Mouse (Mus musculus) limb, embryonic 11.5 days (tissue): ENCODE measurements at regions not wholly inside any gene's neighbourhood (a gene's known extent, or its start where the extent isn't known, plus 50 kb on each side); places are given as distances from the start of the nearest gene placed in this dataset.
A peak's percentile ranks its signal among the peaks of the same experiment; 100 is the strongest.

Source experiments
- ATAC-seq: fragments of 200-750 bp; cut with Nextera tagmentation; 2 replicates; pipeline ENCODE4 v1.8.0; 2017; ENCODE audit warnings: low read depth; ENCODE audit not compliant: insufficient number of reproducible peaks, low FRiP score, low TSS enrichment
- DNase-seq: peaks from one replicate; pipeline ENCODE4 v3.0.0-alpha.2; 2015; ENCODE audit warnings: low spot score
- H3K27ac ChIP-seq: fragments of 300-500 bp; sonication (generic); replicated peaks from 2 replicates; pipeline ENCODE4 v1.5.1; 2014; ENCODE audit warnings: low read depth, mild to moderate bottlenecking, low read length
- H3K27me3 ChIP-seq: fragments of 300-500 bp; sonication (generic); 2 replicates; pipeline ENCODE4 v1.6.1; 2014; ENCODE audit warnings: mild to moderate bottlenecking, low read length, mixed read lengths; ENCODE audit not compliant: control insufficient read depth, insufficient read depth
- H3K36me3 ChIP-seq: fragments of 300-500 bp; sonication (generic); 2 replicates; pipeline ENCODE4 v1.6.1; 2014; ENCODE audit warnings: mild to moderate bottlenecking, low read length, moderate library complexity, mixed read lengths; ENCODE audit not compliant: control insufficient read depth, insufficient read depth
- H3K4me1 ChIP-seq: fragments of 300-500 bp; sonication (generic); 2 replicates; pipeline ENCODE4 v1.6.1; 2014; ENCODE audit warnings: low read length, mixed read lengths; ENCODE audit not compliant: control insufficient read depth, insufficient read depth
- H3K4me2 ChIP-seq: fragments of 300-500 bp; sonication (generic); 2 replicates; pipeline ENCODE4 v1.6.1; 2014; ENCODE audit warnings: low read depth, mild to moderate bottlenecking, moderate library complexity; ENCODE audit not compliant: severe bottlenecking
- H3K4me3 ChIP-seq: fragments of 300-500 bp; sonication (generic); 2 replicates; pipeline ENCODE4 v1.5.1; 2014; ENCODE audit warnings: low read depth, low read length
- H3K9ac ChIP-seq: fragments of 300-500 bp; sonication (generic); 2 replicates; pipeline ENCODE4 v1.6.1; 2014; ENCODE audit warnings: mild to moderate bottlenecking, low read length
- H3K9me3 ChIP-seq: fragments of 300-500 bp; sonication (generic); 2 replicates; pipeline ENCODE4 v1.6.1; 2016; ENCODE audit warnings: low read length; ENCODE audit not compliant: control insufficient read depth
- WGBS: fragments of 180-500 bp; shearing (Covaris S2); extraction: QIAGEN DNeasy Blood & Tissue Kit; methylation state at CpG from one replicate; pipeline ENCODE4 v1.1.7; 2014; 5-methylcytosine and 5-hydroxymethylcytosine counted together

GRCm38 (mm10) chr17:4791873-4792272, 202.3 kb upstream of the Arid1b start:
- Histone ChIP-seq H3K36me3 (no peaks in the 10 kb centered on the region), H3K4me3 (no peak overlapping the region), H3K4me1 (no peaks in the 10 kb centered on the region), H3K9me3 (no peaks in the 10 kb centered on the region), H3K27me3 (no peaks in the 10 kb centered on the region), H3K27ac (no peak overlapping the region), H3K9ac (no peak overlapping the region), H3K4me2 (no peak overlapping the region)
- DNase-seq (no peak), ATAC-seq (no peak)
- 85% methylated on average over 10 of the region's 10 CpGs for WGBS

GRCm38 (mm10) chr17:4796241-4796640, 197.9 kb upstream of the Arid1b start:
- WGBS, result 82% methylated on average over 3 of the region's 3 CpGs
- Histone ChIP-seq H3K4me1 (no peaks in the 10 kb centered on the region), H3K4me3 (no peak overlapping the region), H3K27me3 (no peaks in the 10 kb centered on the region), H3K9ac (no peak overlapping the region), H3K27ac (no peak overlapping the region), H3K9me3 (no peaks in the 10 kb centered on the region), H3K4me2 (no peak overlapping the region), H3K36me3 (no peaks in the 10 kb centered on the region)
- ATAC-seq (no peak), DNase-seq (no peak)

GRCm38 (mm10) chr17:4804013-4804412, 190.1 kb upstream of the Arid1b start:
- no peak for ATAC-seq
- Histone ChIP-seq H3K36me3 (no peaks in the 10 kb centered on the region), H3K4me2 (no peak overlapping the region), H3K27me3 (no peaks in the 10 kb centered on the region), H3K4me1 (no peaks in the 10 kb centered on the region), H3K4me3 (no peak overlapping the region), H3K9ac (no peak overlapping the region), H3K9me3 (no peaks in the 10 kb centered on the region), H3K27ac (no peak overlapping the region)
- WGBS, result 80% methylated on average over 4 of the region's 4 CpGs
- DNase-seq, result no peak

- Histone ChIP-seq H3K9ac (no peak overlapping the region), H3K4me1 (no peaks in the 10 kb centered on the region), H3K27me3 (no peaks in the 10 kb centered on the region), H3K27ac (no peak overlapping the region), H3K4me2 (no peak overlapping the region), H3K4me3 (no peak overlapping the region), H3K9me3 (no peaks in the 10 kb centered on the region), H3K36me3 (no peaks in the 10 kb centered on the region)
- ATAC-seq, result no peak
- 42% methylated on average over 5 of the region's 5 CpGs for WGBS
- no peak for DNase-seq
These were observed 188.1 kb upstream of the Arid1b start for GRCm38 (mm10) chr17:4806051-4806450.

GRCm38 (mm10) chr17:4808926-4809325, 185.2 kb upstream of the Arid1b start:
- DNase-seq, result no peak
- WGBS, result 90% methylated on average over 3 of the region's 3 CpGs
- no peaks in the 10 kb centered on the region for H3K4me1 ChIP-seq
- no peaks in the 10 kb centered on the region for H3K9me3 ChIP-seq
- no peaks in the 10 kb centered on the region for H3K27me3 ChIP-seq
- no peak overlapping the region for H3K9ac ChIP-seq
- no peak overlapping the region for H3K4me3 ChIP-seq
- H3K27ac ChIP-seq, result no peak overlapping the region
- H3K4me2 ChIP-seq, result no peak overlapping the region
- no peak for ATAC-seq
- no peaks in the 10 kb centered on the region for H3K36me3 ChIP-seq

GRCm38 (mm10) chr17:4813232-4813631, 180.9 kb upstream of the Arid1b start:
- WGBS, result 98% methylated on average over 3 of the region's 3 CpGs
- Histone ChIP-seq H3K36me3 (no peaks in the 10 kb centered on the region), H3K4me2 (no peak overlapping the region), H3K4me1 (no peaks in the 10 kb centered on the region), H3K9me3 (no peaks in the 10 kb centered on the region), H3K27ac (no peak overlapping the region), H3K4me3 (no peak overlapping the region), H3K27me3 (no peaks in the 10 kb centered on the region), H3K9ac (no peak overlapping the region)
- no peak for ATAC-seq
- no peak for DNase-seq

- Histone ChIP-seq H3K4me2 (no peak overlapping the region), H3K27me3 (no peaks in the 10 kb centered on the region), H3K9ac (no peak overlapping the region), H3K4me1 (no peaks in the 10 kb centered on the region), H3K4me3 (no peak overlapping the region), H3K27ac (no peak overlapping the region), H3K9me3 (no peaks in the 10 kb centered on the region), H3K36me3 (no peaks in the 10 kb centered on the region)
- 76% methylated on average over 6 of the region's 6 CpGs for WGBS
- no peak for ATAC-seq
- no peak for DNase-seq
These were observed 180.5 kb upstream of the Arid1b start for GRCm38 (mm10) chr17:4813666-4814065.

- Histone ChIP-seq H3K4me3 (no peak overlapping the region), H3K27me3 (no peaks in the 10 kb centered on the region), H3K27ac (no peak overlapping the region), H3K4me2 (no peak overlapping the region), H3K9me3 (no peaks in the 10 kb centered on the region), H3K36me3 (no peaks in the 10 kb centered on the region), H3K4me1 (no peaks in the 10 kb centered on the region), H3K9ac (no peak overlapping the region)
- 49% methylated on average over 8 of the region's 8 CpGs for WGBS
- peak; percentile 44 for DNase-seq
- no peak for ATAC-seq
These were observed 168.8 kb upstream of the Arid1b start for GRCm38 (mm10) chr17:4825221-4825895.

- Histone ChIP-seq H3K4me2 (no peak overlapping the region), H3K9ac (no peak overlapping the region), H3K4me3 (no peak overlapping the region), H3K4me1 (no peaks in the 10 kb centered on the region), H3K36me3 (no peaks in the 10 kb centered on the region), H3K27ac (no peak overlapping the region), H3K27me3 (no peaks in the 10 kb centered on the region), H3K9me3 (no peaks in the 10 kb centered on the region)
- WGBS, result 83% methylated on average over 7 of the region's 7 CpGs
- no peak for ATAC-seq
- DNase-seq, result no peak
These were observed 160.1 kb upstream of the Arid1b start for GRCm38 (mm10) chr17:4834065-4834464.
